17 mouse cellular contexts compared by ENCODE assay signal in genomic region chr11:52449004-52449403, GRCm38 (mm10). TPM values are rescaled to one million over a fixed set of nuclear protein-coding genes. Genes with fewer than 3 reads are reported as not detected.
DNase-seq lines count a peak whose midpoint lies in the region; ATAC-seq lines count a peak whose summit lies in the region.
"Had no signal": no experiment of that assay in that cellular context is flagged by ENCODE, and none has a peak within 500 bp of the region (broad histone marks: within the 10 kb centered on the region; RNA-seq: fewer than 3 reads in every experiment).

No protein-coding gene starts in this region.

- ATAC-seq in erythroid progenitor cell, adult 5-6 weeks (replicated peaks; ENCODE audit: low FRiP score, poor library complexity, severe bottlenecking), result no peak
- ATAC-seq: forebrain, embryonic 14.5 days; lung, postnatal 0 days had no signal

- peak; percentile 24 for DNase-seq in urinary bladder, postnatal 14 days (ENCODE audit: low spot score)
- DNase-seq in urinary bladder, adult 2 months (ENCODE audit: low spot score), result no peak
- DNase-seq in adrenal gland, adult 8-10 months, result peak; percentile 78
- DNase-seq in gonadal fat pad, adult 2 months (ENCODE audit: low read depth), result peak; percentile 23
- no peak for DNase-seq in thymus, adult 18-20 months
- DNase-seq in spleen, adult 12 weeks (ENCODE audit: low spot score), result no peak
- DNase-seq: cerebellum, adult 18-20 months; cerebellum, postnatal 36 days; gastrocnemius, postnatal 36 days; kidney, adult 18-20 months; kidney, postnatal 10 days; left cerebral cortex, postnatal 4 days; liver; right cerebral cortex, adult 18-20 months had no signal

RNA-seq across cellular contexts. Expression of gene 9530068E07Rik, which starts 52.8 kb away (rescaled TPM):
- polyA plus RNA-seq in urinary bladder, adult 2 months (2012; rRNA removed), result 217 and 261 TPM in 2 replicates
- total RNA-seq in adrenal gland, adult 8-10 months (2022), result 100 to 1,000 TPM; 147 to 165 (median 157) TPM
- polyA plus RNA-seq in gonadal fat pad, adult 2 months (2012; rRNA removed), result 147 and 172 TPM in 2 replicates
- total RNA-seq in erythroid progenitor cell, adult 5-6 weeks (2015; ENCODE audit: low replicate concordance), result 41.1 and 43.6 TPM in 2 replicates
- 9.4 and 23.9 TPM in 2 replicates for total RNA-seq in erythroid progenitor cell, adult 5-6 weeks (2017; ENCODE audit: low replicate concordance)

Comparison
In these comparisons a context has a peak if more than half of its experiments do, and no peak if none do; other contexts are left out.
1. DNase-seq: peak in urinary bladder, postnatal 14 days (single experiment), adrenal gland, adult 8-10 months (single experiment) and gonadal fat pad, adult 2 months (single experiment); none in urinary bladder, adult 2 months (single experiment), thymus, adult 18-20 months (0 of 2) and spleen, adult 12 weeks (single experiment).